Mouse (Mus musculus): ENCODE results near the gene Zfp644. TPM values are rescaled to one million over a fixed set of nuclear protein-coding genes. Genes with fewer than 3 reads are reported as not detected.
A peak's percentile ranks its signal among the peaks of the same experiment; 100 is the strongest.

The Zfp644 gene
- polyA plus RNA-seq, 1 experiment from 2014 or later: 34.9 TPM

DNA sequence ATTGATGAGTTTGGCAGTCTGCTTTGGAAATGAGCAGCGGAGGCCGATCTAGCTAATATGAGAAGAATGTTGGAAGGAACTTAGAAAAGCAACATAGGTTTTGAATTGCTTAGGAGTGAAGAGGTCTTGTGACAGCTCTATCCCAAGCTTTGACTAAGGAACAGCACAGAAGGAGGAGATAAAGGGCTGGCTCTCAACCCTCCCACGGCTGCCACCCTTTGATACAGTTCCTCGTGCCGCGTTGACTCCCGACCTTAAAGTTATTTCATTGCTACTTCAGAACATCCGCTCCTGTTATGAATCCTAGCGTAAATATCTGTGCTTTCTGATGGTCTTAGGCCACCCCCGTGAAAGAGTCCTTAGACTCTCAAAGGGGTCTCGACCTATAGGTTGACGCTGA lies 13.5 kb upstream of the Zfp644 start:
- 70% methylated on average over 12 of the region's 12 CpGs for WGBS
- no peak for ATAC-seq
- no peaks in the 10 kb centered on the region for H3K4me1 ChIP-seq (replicated peaks; ENCODE audit: control insufficient read depth, insufficient read depth, low read length)
- no peak overlapping the region for H3K4me3 ChIP-seq (ENCODE audit: low read depth, low read length)
- TF ChIP-seq CTCF (IDR thresholded peaks at IDR 0.05; ENCODE audit: low read depth): no peak
- no peaks in the 10 kb centered on the region for H3K27me3 ChIP-seq (replicated peaks; ENCODE audit: control insufficient read depth, insufficient read depth, low read length)
- H3K9ac ChIP-seq (ENCODE audit: low read depth, low read length): no peak overlapping the region
- no peaks in the 10 kb centered on the region for H3K9me3 ChIP-seq (ENCODE audit: control insufficient read depth)
- H3K36me3 ChIP-seq (ENCODE audit: control insufficient read depth, insufficient read depth): no peaks in the 10 kb centered on the region
- no peak overlapping the region for H3K4me2 ChIP-seq (replicated peaks; ENCODE audit: low read depth)
- H3K27ac ChIP-seq (ENCODE audit: low read depth, low read length): no peak overlapping the region

DNA sequence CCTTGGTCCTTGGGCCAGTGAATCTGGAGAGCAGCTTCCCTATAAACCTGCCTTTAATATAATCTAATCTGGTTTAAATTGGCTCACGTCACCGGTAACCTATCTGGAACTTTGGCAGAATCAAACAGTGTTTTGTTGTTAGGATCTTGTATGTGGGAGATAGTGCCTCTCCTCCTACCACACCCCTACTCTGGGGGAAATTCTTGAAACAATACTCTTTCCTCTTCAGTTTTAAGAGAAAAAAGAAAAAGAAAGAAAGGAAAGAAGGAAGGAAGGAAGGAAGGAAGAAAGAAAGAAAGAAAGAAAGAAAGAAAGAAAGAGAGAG lies 13.0 kb upstream of the Zfp644 start:
- WGBS: 37% methylated on average over 2 of the region's 2 CpGs
- Histone ChIP-seq H3K4me3 (ENCODE audit: low read depth, low read length) (no peak overlapping the region), H3K4me1 (replicated peaks; ENCODE audit: control insufficient read depth, insufficient read depth, low read length) (no peaks in the 10 kb centered on the region), H3K27me3 (replicated peaks; ENCODE audit: control insufficient read depth, insufficient read depth, low read length) (no peaks in the 10 kb centered on the region), H3K9me3 (ENCODE audit: control insufficient read depth) (no peaks in the 10 kb centered on the region), H3K36me3 (ENCODE audit: control insufficient read depth, insufficient read depth) (no peaks in the 10 kb centered on the region), H3K27ac (ENCODE audit: low read depth, low read length) (no peak overlapping the region), H3K4me2 (replicated peaks; ENCODE audit: low read depth) (peak overlapping the region; percentile 45), H3K9ac (ENCODE audit: low read depth, low read length) (no peak overlapping the region)
- TF ChIP-seq CTCF (IDR thresholded peaks at IDR 0.05; ENCODE audit: low read depth): no peak
- no peak for ATAC-seq

DNA sequence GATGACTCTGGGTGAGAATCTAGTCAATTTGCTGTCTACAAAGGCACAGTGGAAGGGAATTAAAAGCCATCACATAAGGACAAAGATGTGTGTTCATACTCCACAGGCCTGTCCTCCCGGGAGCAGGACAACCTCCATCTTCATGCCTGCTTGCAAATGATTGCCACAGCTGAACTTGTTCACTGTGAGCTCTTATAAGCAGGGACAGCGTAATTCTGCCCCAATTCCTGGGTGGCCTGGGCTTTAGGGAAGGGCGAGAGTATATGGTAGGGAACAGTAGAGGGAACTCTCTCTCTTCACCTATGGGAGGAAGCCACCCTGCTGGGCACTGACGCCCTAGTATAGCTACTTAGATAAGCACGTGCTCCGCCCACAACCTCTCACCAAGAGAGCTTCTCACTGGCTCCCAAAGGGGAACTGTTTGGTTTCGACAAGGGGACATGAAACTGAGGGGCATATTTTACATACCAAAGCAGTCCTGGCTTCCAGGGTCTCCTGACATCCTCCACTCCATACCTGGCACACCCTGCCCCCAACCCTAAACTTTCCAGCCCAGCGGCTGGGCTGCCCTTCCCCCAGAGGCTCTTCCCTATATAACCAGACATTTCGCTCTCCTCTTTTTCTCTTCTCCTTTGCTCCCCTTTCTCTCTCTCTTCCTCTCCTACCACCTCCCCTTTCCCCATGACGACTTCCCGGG lies 12.4 kb upstream of the Zfp644 start:
- 40% methylated on average over 11 of the region's 11 CpGs for WGBS
- Histone ChIP-seq H3K4me2 (replicated peaks; ENCODE audit: low read depth) (peak overlapping the region; percentile 45), H3K4me3 (ENCODE audit: low read depth, low read length) (no peak overlapping the region), H3K9me3 (ENCODE audit: control insufficient read depth) (no peaks in the 10 kb centered on the region), H3K27me3 (replicated peaks; ENCODE audit: control insufficient read depth, insufficient read depth, low read length) (no peaks in the 10 kb centered on the region), H3K27ac (ENCODE audit: low read depth, low read length) (no peak overlapping the region), H3K36me3 (ENCODE audit: control insufficient read depth, insufficient read depth) (no peaks in the 10 kb centered on the region), H3K4me1 (replicated peaks; ENCODE audit: control insufficient read depth, insufficient read depth, low read length) (no peaks in the 10 kb centered on the region), H3K9ac (ENCODE audit: low read depth, low read length) (no peak overlapping the region)
- TF ChIP-seq CTCF (IDR thresholded peaks at IDR 0.05; ENCODE audit: low read depth): no peak
- no peak for ATAC-seq

DNA sequence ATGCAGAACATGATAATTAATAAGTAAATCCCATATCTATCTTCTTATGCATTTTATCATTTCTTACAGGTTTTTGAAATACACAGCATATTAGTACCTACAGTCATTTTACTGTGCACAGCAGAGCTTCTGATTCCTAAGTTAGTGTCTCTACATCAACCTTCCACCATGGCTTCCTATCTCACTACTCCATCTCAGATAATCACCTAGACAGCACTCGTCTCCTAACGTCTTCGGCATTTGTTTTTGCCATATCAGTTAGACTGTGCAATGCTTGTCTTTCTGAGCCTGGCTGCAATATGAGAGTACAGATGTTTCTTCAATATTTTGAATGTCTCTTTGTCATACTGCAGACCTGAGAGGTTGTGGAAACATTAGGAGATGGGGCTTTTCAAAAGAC lies 9.3 kb upstream of the Zfp644 start:
- H3K4me3 ChIP-seq (ENCODE audit: low read depth, low read length): no peak overlapping the region
- no peaks in the 10 kb centered on the region for H3K9me3 ChIP-seq (ENCODE audit: control insufficient read depth)
- TF ChIP-seq CTCF (IDR thresholded peaks at IDR 0.05; ENCODE audit: low read depth): no peak
- no peak overlapping the region for H3K4me2 ChIP-seq (replicated peaks; ENCODE audit: low read depth)
- H3K36me3 ChIP-seq (ENCODE audit: control insufficient read depth, insufficient read depth): no peaks in the 10 kb centered on the region
- 64% methylated on average over 3 of the region's 3 CpGs for WGBS
- H3K4me1 ChIP-seq (replicated peaks; ENCODE audit: control insufficient read depth, insufficient read depth, low read length): no peaks in the 10 kb centered on the region
- H3K27ac ChIP-seq (ENCODE audit: low read depth, low read length): no peak overlapping the region
- ATAC-seq: no peak
- no peak overlapping the region for H3K9ac ChIP-seq (ENCODE audit: low read depth, low read length)
- no peaks in the 10 kb centered on the region for H3K27me3 ChIP-seq (replicated peaks; ENCODE audit: control insufficient read depth, insufficient read depth, low read length)

DNA sequence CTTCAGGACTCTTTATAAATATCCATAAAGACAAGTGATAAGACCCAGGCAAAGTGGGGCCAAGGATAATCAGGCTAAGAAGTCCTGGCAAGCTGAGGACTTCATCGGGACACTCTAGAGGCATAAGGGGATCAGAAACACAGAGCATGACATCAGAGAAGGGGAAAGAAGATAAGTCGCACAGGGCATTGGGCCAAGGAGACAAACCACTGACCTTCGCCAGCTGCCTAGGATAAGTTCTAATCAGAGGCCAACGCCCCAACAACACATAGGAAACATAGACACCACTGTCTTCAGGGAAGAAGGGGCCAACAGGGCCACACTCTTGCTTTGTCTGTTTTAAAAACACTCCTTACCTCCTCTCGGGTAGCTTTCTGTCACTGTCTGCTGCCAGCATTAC lies 8.1 kb upstream of the Zfp644 start:
- Histone ChIP-seq H3K27me3 (replicated peaks; ENCODE audit: control insufficient read depth, insufficient read depth, low read length) (no peaks in the 10 kb centered on the region), H3K36me3 (ENCODE audit: control insufficient read depth, insufficient read depth) (no peaks in the 10 kb centered on the region), H3K9ac (ENCODE audit: low read depth, low read length) (no peak overlapping the region), H3K4me2 (replicated peaks; ENCODE audit: low read depth) (no peak overlapping the region), H3K4me1 (replicated peaks; ENCODE audit: control insufficient read depth, insufficient read depth, low read length) (no peaks in the 10 kb centered on the region), H3K27ac (ENCODE audit: low read depth, low read length) (no peak overlapping the region), H3K9me3 (ENCODE audit: control insufficient read depth) (no peaks in the 10 kb centered on the region), H3K4me3 (ENCODE audit: low read depth, low read length) (no peak overlapping the region)
- ATAC-seq: no peak
- TF ChIP-seq CTCF (IDR thresholded peaks at IDR 0.05; ENCODE audit: low read depth): no peak
- 62% methylated on average over 5 of the region's 5 CpGs for WGBS

DNA sequence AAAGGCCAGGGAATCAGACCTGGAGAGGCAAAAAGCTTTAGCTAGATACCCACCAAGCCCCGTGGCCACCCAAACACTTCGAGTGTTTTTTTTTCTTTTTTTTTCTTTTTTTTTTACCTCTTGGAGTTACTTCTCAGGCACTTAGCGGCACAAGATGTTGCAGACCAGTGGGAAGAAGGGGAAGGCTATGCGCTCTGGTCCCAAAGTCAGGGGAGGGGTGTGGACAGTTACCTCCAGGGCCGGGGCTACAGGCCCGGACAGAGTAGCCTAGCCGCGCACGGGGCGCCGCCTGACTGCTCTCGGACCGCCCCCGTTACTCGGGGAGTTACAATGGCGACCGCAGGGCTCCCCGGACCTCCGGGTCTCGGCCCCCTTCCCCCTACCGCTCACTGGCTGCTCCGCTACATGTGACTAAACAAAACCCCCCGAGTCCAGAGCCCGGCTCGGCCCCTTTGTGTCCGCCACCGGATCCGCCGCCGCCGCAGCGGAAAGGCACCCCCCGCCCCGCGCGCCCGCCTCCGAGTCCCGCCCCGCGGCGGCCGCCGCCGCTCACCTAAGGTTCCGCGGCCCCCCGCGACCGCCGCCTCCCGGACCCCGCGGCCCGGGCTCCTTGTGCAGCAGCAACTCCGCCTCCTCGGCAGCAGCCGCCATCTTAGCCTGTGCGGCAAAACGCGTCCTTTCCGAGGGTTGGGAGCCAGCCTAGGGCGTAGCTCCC lies 1.2 kb downstream of the Zfp644 start:
- no peaks in the 10 kb centered on the region for H3K9me3 ChIP-seq (ENCODE audit: control insufficient read depth)
- peak overlapping the region; percentile 79 for H3K4me2 ChIP-seq (replicated peaks; ENCODE audit: low read depth)
- TF ChIP-seq CTCF (IDR thresholded peaks at IDR 0.05; ENCODE audit: low read depth): no peak
- ATAC-seq: peak; percentile 86
- H3K9ac ChIP-seq (ENCODE audit: low read depth, low read length): peak overlapping the region; percentile 96
- H3K4me1 ChIP-seq (replicated peaks; ENCODE audit: control insufficient read depth, insufficient read depth, low read length): no peaks in the 10 kb centered on the region
- no peaks in the 10 kb centered on the region for H3K36me3 ChIP-seq (ENCODE audit: control insufficient read depth, insufficient read depth)
- under 1% methylated on average over 63 of the region's 63 CpGs for WGBS
- H3K27me3 ChIP-seq (replicated peaks; ENCODE audit: control insufficient read depth, insufficient read depth, low read length): no peaks in the 10 kb centered on the region
- peak overlapping the region; percentile 96 for H3K27ac ChIP-seq (ENCODE audit: low read depth, low read length)
- peak overlapping the region; percentile 95 for H3K4me3 ChIP-seq (ENCODE audit: low read depth, low read length)
